Mouse (Mus musculus) lung, adult 2 months (tissue): ENCODE data around the gene Cmtr2.

Experiments used
- CTCF ChIP-seq: fragments of 200-500 bp; IDR thresholded peaks from 2 replicates; pipeline ENCODE4 v1.5.1; 2011; ENCODE audit warnings: mild to moderate bottlenecking, low read length, control low read depth; ENCODE audit not compliant: insufficient read depth
- POLR2A ChIP-seq: fragments of 200-500 bp; IDR thresholded peaks from 2 replicates; pipeline ENCODE4 v1.6.1; 2011; ENCODE audit warnings: low read depth, mild to moderate bottlenecking, control low read depth, low read length, borderline replicate concordance; ENCODE audit errors: extremely low read depth

- TF ChIP-seq CTCF (no peak), POLR2A (no peak)
Measured at GRCm38 (mm10) chr8:110266741-110267140, 51.3 kb downstream of the Cmtr2 start, which contains the start of gene Hydin.
